Mouse (Mus musculus): ENCODE data around the gene C1qtnf7.

DNA sequence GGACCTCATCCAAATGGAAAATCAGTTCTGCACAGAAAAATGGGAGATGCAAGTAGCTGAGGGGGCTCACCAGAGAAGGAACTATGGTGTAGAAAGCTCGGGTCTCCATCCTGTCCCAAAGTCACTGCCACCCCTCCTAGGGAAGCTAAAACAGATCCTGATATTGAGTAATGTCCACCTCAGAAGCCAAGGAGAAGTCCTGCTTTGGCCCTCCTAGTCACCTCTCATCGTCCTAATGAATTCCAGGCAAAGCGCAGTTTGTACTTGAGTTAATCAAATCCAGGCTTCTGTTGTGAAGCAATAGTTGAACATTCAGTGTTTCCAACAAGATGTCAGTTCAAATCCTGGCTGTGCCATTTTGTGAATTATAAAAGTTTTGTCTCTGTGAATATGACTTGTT is 87.2 kb downstream of the C1qtnf7 start:
- no peak for TF ChIP-seq CTCF (IDR thresholded peaks at IDR 0.05; ENCODE audit: borderline replicate concordance, insufficient read depth, low read length)
- TF ChIP-seq POLR2A (IDR thresholded peaks at IDR 0.05; ENCODE audit: low read depth, low read length) = no peak

Data from embryonic fibroblast, embryonic 13.5 days (primary cell).